Mouse (Mus musculus): ENCODE measurements at regions not wholly inside any gene's neighbourhood (a gene's known extent, or its start where the extent isn't known, plus 50 kb on each side); places are given as distances from the start of the nearest gene placed in this dataset.
"Not testable (repeated sequence)": the region's sequence is repeated elsewhere in the genome, so short reads cannot be mapped to it uniquely, and the experiment has no call there.

GRCm38 (mm10) chr5:3244067-3244466 is 97.2 kb upstream of the Cdk6 start:
- TF ChIP-seq CTCF (IDR thresholded peaks at IDR 0.05; ENCODE audit: low read depth); EP300 (optimal IDR thresholded peaks at IDR 0.05): not testable (repeated sequence)
